7 mouse cellular contexts compared by ENCODE assay signal in genomic region chr4:97746106-97746900, GRCm38 (mm10). TPM values are rescaled to one million over a fixed set of nuclear protein-coding genes. Genes with fewer than 3 reads are reported as not detected.
DNase-seq lines count a peak whose midpoint lies in the region; ATAC-seq lines count a peak whose summit lies in the region.

No protein-coding gene starts in this region.

- no peaks in the 10 kb centered on the region for H3K27me3 ChIP-seq in forebrain, embryonic 15.5 days
- H3K27me3 ChIP-seq in liver, embryonic 11.5 days (replicated peaks; ENCODE audit: control insufficient read depth, insufficient read depth, low read length): peaks cover 5% of the 10 kb centered on the region
- no peaks in the 10 kb centered on the region for H3K27me3 ChIP-seq in stomach, embryonic 16.5 days (ENCODE audit: control insufficient read depth, insufficient read depth, low read length)

- H3K4me1 ChIP-seq in forebrain, embryonic 15.5 days: peaks cover 25% of the 10 kb centered on the region
- 0 out of 2 replicates have a peak, but pooled peaks cover 3% of the 10 kb centered on the region for H3K4me1 ChIP-seq in liver, embryonic 11.5 days (replicated peaks; ENCODE audit: control insufficient read depth, insufficient read depth, low read length)
- peaks cover 5% of the 10 kb centered on the region; the same call in 1 of the 2 replicates for H3K4me1 ChIP-seq in stomach, embryonic 16.5 days (ENCODE audit: control insufficient read depth, insufficient read depth, low read length)

- 0 out of 2 replicates have a peak overlapping the region, but pooled peaks have one; percentile 14 for H3K27ac ChIP-seq in forebrain, embryonic 15.5 days (replicated peaks)
- no peak overlapping the region for H3K27ac ChIP-seq in liver, embryonic 11.5 days (ENCODE audit: low read depth, low read length)
- no peak overlapping the region for H3K27ac ChIP-seq in stomach, embryonic 16.5 days (ENCODE audit: low read length)

- H3K9me3 ChIP-seq in forebrain, embryonic 15.5 days: no peaks in the 10 kb centered on the region
- H3K9me3 ChIP-seq in liver, embryonic 11.5 days (ENCODE audit: control insufficient read depth, low read length): no peaks in the 10 kb centered on the region
- no peaks in the 10 kb centered on the region for H3K9me3 ChIP-seq in stomach, embryonic 16.5 days (replicated peaks; ENCODE audit: control insufficient read depth, low read length)

- WGBS in forebrain, embryonic 15.5 days: 12% methylated on average over 19 of the region's 19 CpGs
- 6% methylated on average over 19 of the region's 19 CpGs for WGBS in liver, embryonic 11.5 days
- WGBS in stomach, embryonic 16.5 days: 9% methylated on average over 19 of the region's 19 CpGs

- H3K4me3 ChIP-seq in forebrain, embryonic 15.5 days: peak overlapping the region; percentile 36
- H3K4me3 ChIP-seq in liver, embryonic 11.5 days (ENCODE audit: low read depth, low read length): peak overlapping the region; percentile 39
- peak overlapping the region; percentile 42 for H3K4me3 ChIP-seq in stomach, embryonic 16.5 days (replicated peaks; ENCODE audit: low read length)

- H3K9ac ChIP-seq in forebrain, embryonic 15.5 days (replicated peaks): peak overlapping the region; percentile 46
- H3K9ac ChIP-seq in liver, embryonic 11.5 days (ENCODE audit: low read depth, low read length): no peak overlapping the region
- H3K9ac ChIP-seq in stomach, embryonic 16.5 days (ENCODE audit: low read length): peak overlapping the region; percentile 67

- no peaks in the 10 kb centered on the region for H3K36me3 ChIP-seq in forebrain, embryonic 15.5 days
- H3K36me3 ChIP-seq in liver, embryonic 11.5 days (ENCODE audit: control insufficient read depth, insufficient read depth, low read length): no peaks in the 10 kb centered on the region
- H3K36me3 ChIP-seq in stomach, embryonic 16.5 days (ENCODE audit: control insufficient read depth, insufficient read depth, low read length): no peaks in the 10 kb centered on the region

- no peak; the same call in 1 of the 2 replicates for ATAC-seq in forebrain, embryonic 15.5 days (replicated peaks)
- peak; percentile 16; the same call in 1 of the 2 replicates for ATAC-seq in liver, embryonic 11.5 days (replicated peaks; ENCODE audit: low FRiP score)
- ATAC-seq in stomach, embryonic 16.5 days (ENCODE audit: insufficient read depth, low FRiP score): peak; percentile 5; the same call in 1 of the 2 replicates

- DNase-seq in retina, embryonic 14.5 days (ENCODE audit: low spot score): peak; percentile 26
- no peak for DNase-seq in retina, postnatal 1 day
- DNase-seq in liver, embryonic 11.5 days (ENCODE audit: low spot score): no peak
- DNase-seq in thymus, postnatal 10 days (ENCODE audit: low spot score in 2 of 2): no peak
- DNase-seq in right cerebral cortex, postnatal 36 days (ENCODE audit: low spot score in 2 of 2): no peak

- peak overlapping the region; percentile 76 for H3K4me2 ChIP-seq in forebrain, embryonic 15.5 days (replicated peaks)
- H3K4me2 ChIP-seq in liver, embryonic 11.5 days: peak overlapping the region; percentile 64
- H3K4me2 ChIP-seq in stomach, embryonic 16.5 days (ENCODE audit: low read depth, low read length): peak overlapping the region; percentile 65

RNA-seq across cellular contexts. Expression of gene Nfia, which starts 26.2 kb away (rescaled TPM):
- polyA plus RNA-seq in forebrain, embryonic 15.5 days (2015; fragmentation: Nextera tagmentation; extraction: Ambion mirVana): 98.3 and 101 TPM in 2 replicates
- 8.7 and 11.3 TPM in 2 replicates for polyA plus RNA-seq in liver, embryonic 11.5 days (2014; fragmentation: Nextera tagmentation; extraction: Ambion mirVana)
- polyA plus RNA-seq in stomach, embryonic 16.5 days (2015; fragmentation: Nextera tagmentation; extraction: Ambion mirVana): 42.9 and 45.1 TPM in 2 replicates

RNA-seq across cellular contexts. Expression of gene E130114P18Rik, which starts 31.6 kb away (rescaled TPM):
- polyA plus RNA-seq in forebrain, embryonic 15.5 days (2015; fragmentation: Nextera tagmentation; extraction: Ambion mirVana): 39.8 and 45.7 TPM in 2 replicates
- 0.60 and 0.68 TPM in 2 replicates for polyA plus RNA-seq in liver, embryonic 11.5 days (2014; fragmentation: Nextera tagmentation; extraction: Ambion mirVana)
- polyA plus RNA-seq in stomach, embryonic 16.5 days (2015; fragmentation: Nextera tagmentation; extraction: Ambion mirVana): 2.5 and 2.6 TPM in 2 replicates

Comparison
In these comparisons a context has a peak if more than half of its experiments do, and no peak if none do; other contexts are left out.
1. RNA of gene E130114P18Rik, which starts 31.6 kb away (polyA plus RNA-seq): 39.8 to 45.7 TPM in forebrain, embryonic 15.5 days; 2.5 to 2.6 TPM in stomach, embryonic 16.5 days and 0.60 to 0.68 TPM in liver, embryonic 11.5 days; every median in the first group is over 10 times any median in the second.
2. Peak in every context shown above with its lines, with median percentiles within 50 percentile points of each other: H3K4me2 ChIP-seq and H3K4me3 ChIP-seq.